Mouse (Mus musculus) left cerebral cortex, adult 2 months (tissue): ENCODE measurements around the gene Myrip. TPM values are rescaled to one million over a fixed set of nuclear protein-coding genes. Genes with fewer than 3 reads are reported as not detected.

Experiments
- DNase-seq, 2 experiments: peaks; one replicate each; pipeline ENCODE4 v3.0.0; 2021 to 2022; ENCODE audit warnings: low spot score in 2 of 2, mixed read lengths in 1 of 2; ENCODE audit errors: extremely low spot score in 1 of 2
- H3K27ac ChIP-seq: fragments of 200-600 bp; 2 replicates; pipeline ENCODE4 v1.8.1; 2022
- H3K4me3 ChIP-seq: fragments of 200-600 bp; 2 replicates; pipeline ENCODE4 v1.8.1; 2022
- CTCF ChIP-seq: fragments of 200-600 bp; IDR thresholded peaks from 2 replicates; pipeline ENCODE4 v1.8.1; 2022; ENCODE audit warnings: antibody characterized with exemption, mild to moderate bottlenecking, moderate library complexity
- intact Hi-C: fragments of 180-260 bp; cut with DNase I; formaldehyde crosslinking; loops from one replicate; pipeline ENCODE4 v1.15.1; 2025
- total RNA-seq, 2 experiments: library from RNA; stranded (reverse); gene quantifications; 2 replicates each; pipeline ENCODE4 v1.2.3; 2021

Myrip gene
- total RNA-seq, 2 experiments from 2014 or later: 86.1 to 91.1 TPM

- H3K27ac ChIP-seq: peak overlapping the region; percentile 86
- intact Hi-C loops: no loop called here
- TF ChIP-seq CTCF: no peak
- H3K4me3 ChIP-seq: no peak overlapping the region
- no peak for DNase-seq
These were observed 101.1 kb downstream of the Myrip start for GRCm38 (mm10) chr9:120402368-120402767.

GRCm38 (mm10) chr9:120403661-120404060, 102.3 kb downstream of the Myrip start:
- H3K4me3 ChIP-seq: no peak overlapping the region
- TF ChIP-seq CTCF: no peak
- peak; percentile 62 to 65 for DNase-seq
- intact Hi-C loops: no loop called here
- peak overlapping the region; percentile 86 for H3K27ac ChIP-seq

- no peak for TF ChIP-seq CTCF
- peak overlapping the region; percentile 87 for H3K27ac ChIP-seq
- peak overlapping the region; percentile 40 for H3K4me3 ChIP-seq
- intact Hi-C loops: no loop called here
- DNase-seq: peak in 1 of 2 experiments; percentile 34
These were observed 108.4 kb downstream of the Myrip start for GRCm38 (mm10) chr9:120409663-120410181.

- peak; percentile 71 for TF ChIP-seq CTCF
- peak; percentile 51 to 56 for DNase-seq
- Histone ChIP-seq H3K4me3 (peak overlapping the region; percentile 40), H3K27ac (peak overlapping the region; percentile 87)
- intact Hi-C loops: no loop called here
These were observed 109.1 kb downstream of the Myrip start for GRCm38 (mm10) chr9:120410421-120410820.

- intact Hi-C loops: loop anchor here (5.0 kb wide), 1 partner anchor 223 kb away; no protein-coding TSS in a partner anchor
- no peak overlapping the region for H3K27ac ChIP-seq
- TF ChIP-seq CTCF: peak; percentile 84
- no peak overlapping the region for H3K4me3 ChIP-seq
- DNase-seq: peak; percentile 75 to 76
These were observed 114.2 kb downstream of the Myrip start for GRCm38 (mm10) chr9:120415504-120415903.

GRCm38 (mm10) chr9:120416151-120416550, 114.8 kb downstream of the Myrip start:
- no peak for TF ChIP-seq CTCF
- H3K4me3 ChIP-seq: no peak overlapping the region
- intact Hi-C loops: loop anchor here (5.0 kb wide), 1 partner anchor 224 kb away; no protein-coding TSS in a partner anchor
- DNase-seq: no peak
- H3K27ac ChIP-seq: peak overlapping the region; percentile 29

- TF ChIP-seq CTCF: no peak
- no peak for DNase-seq
- peak overlapping the region; percentile 29 for H3K27ac ChIP-seq
- H3K4me3 ChIP-seq: no peak overlapping the region
- intact Hi-C loops: loop anchor here (5.0 kb wide), 1 partner anchor 224 kb away; no protein-coding TSS in a partner anchor
These were observed 115.4 kb downstream of the Myrip start for GRCm38 (mm10) chr9:120416729-120417128.

GRCm38 (mm10) chr9:120418582-120418981, 117.3 kb downstream of the Myrip start:
- Histone ChIP-seq H3K4me3 (no peak overlapping the region), H3K27ac (peak overlapping the region; percentile 29; the same call in 1 of the 2 replicates)
- DNase-seq: no peak
- no peak for TF ChIP-seq CTCF
- intact Hi-C loops: loop anchor here (5.0 kb wide), 1 partner anchor 226 kb away; no protein-coding TSS in a partner anchor

- TF ChIP-seq CTCF: no peak
- intact Hi-C loops: no loop called here
These were observed 123.3 kb downstream of the Myrip start for GRCm38 (mm10) chr9:120424567-120424966.

GRCm38 (mm10) chr9:120425768-120426167, 124.5 kb downstream of the Myrip start:
- Histone ChIP-seq H3K27ac (no peak overlapping the region), H3K4me3 (no peak overlapping the region)
- peak; percentile 60 to 71 for DNase-seq
- peak; percentile 75 for TF ChIP-seq CTCF
- intact Hi-C loops: loop anchor here (5.0 kb wide), 2 partner anchors 243 to 283 kb away; no protein-coding TSS in a partner anchor

More at GRCm38 (mm10) chr9:120424567-120424966, 123.3 kb downstream of the Myrip start:
- Histone ChIP-seq H3K27ac (no peak overlapping the region), H3K4me3 (no peak overlapping the region)
- DNase-seq: no peak

- no peak overlapping the region for H3K27ac ChIP-seq
- DNase-seq: no peak
- H3K4me3 ChIP-seq: no peak overlapping the region
- intact Hi-C loops: loop anchor here (5.0 kb wide), 2 partner anchors 246 to 286 kb away; no protein-coding TSS in a partner anchor
- no peak for TF ChIP-seq CTCF
These were observed 126.9 kb downstream of the Myrip start for GRCm38 (mm10) chr9:120428181-120428580.

- intact Hi-C loops: loop anchor here (1.0 to 5.0 kb wide), 2 partner anchors 63 to 154 kb away; no protein-coding TSS in a partner anchor
- peak; percentile 57 to 68 for DNase-seq
- TF ChIP-seq CTCF: no peak; the same call in none of the 2 replicates
- Histone ChIP-seq H3K4me3 (no peak overlapping the region), H3K27ac (no peak overlapping the region)
These were observed 132.4 kb downstream of the Myrip start for GRCm38 (mm10) chr9:120433747-120434146.
